Mouse (Mus musculus) spleen, embryonic (tissue): ENCODE measurements around the gene Gjd3.
"Not testable (repeated sequence)": the region's sequence is repeated elsewhere in the genome, so short reads cannot be mapped to it uniquely, and the experiment has no call there.

ENCODE experiments used
- CTCF ChIA-PET: fragments of 350-600 bp; sonication (Branson Sonifier 250); formaldehyde crosslinking; loops from one replicate; lab custom pipeline; 2022; lab: Charles Lee

The Gjd3 gene

GRCm38 (mm10) chr11:98982773-98983133 is at the start of gene Gjd3:
Gjd3 (minus strand) TSS chr11:98983016.
- CTCF ChIA-PET: interaction anchor here (0.6 kb wide), 1 partner anchor 115 kb away, joined by 6 read pairs; no protein-coding TSS in a partner anchor

DNA sequence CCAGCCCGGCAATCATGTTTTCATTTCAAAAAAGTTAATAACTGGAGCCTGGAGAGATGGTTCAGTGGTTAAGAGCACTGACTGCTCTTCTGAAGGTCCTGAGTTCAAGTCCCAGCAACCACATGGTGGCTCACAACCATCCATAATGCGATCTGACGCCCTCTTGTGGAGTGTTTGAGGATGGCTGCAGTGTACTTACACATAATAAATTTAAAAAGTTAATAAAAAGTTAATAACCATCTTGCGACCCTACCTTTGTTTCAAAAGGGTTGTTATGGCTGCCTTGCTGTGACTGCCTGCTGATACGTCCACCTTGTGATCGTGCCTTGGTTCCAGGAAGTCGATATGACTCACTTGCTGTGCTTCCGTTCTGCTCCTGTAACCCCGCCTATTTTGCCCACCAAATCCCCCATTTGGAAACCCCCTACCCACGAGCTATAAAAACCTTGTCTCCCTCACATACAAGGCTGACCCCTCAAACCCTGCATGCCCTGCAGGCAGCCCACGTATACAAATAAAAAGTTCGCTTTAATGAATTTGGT is 44.2 kb upstream of the Gjd3 start:
- CTCF ChIA-PET: interaction anchor here (0.6 to 0.7 kb wide), 3 partner anchors 10 to 94 kb away, joined by 4 to 6 read pairs (median 5); no protein-coding TSS in a partner anchor

DNA sequence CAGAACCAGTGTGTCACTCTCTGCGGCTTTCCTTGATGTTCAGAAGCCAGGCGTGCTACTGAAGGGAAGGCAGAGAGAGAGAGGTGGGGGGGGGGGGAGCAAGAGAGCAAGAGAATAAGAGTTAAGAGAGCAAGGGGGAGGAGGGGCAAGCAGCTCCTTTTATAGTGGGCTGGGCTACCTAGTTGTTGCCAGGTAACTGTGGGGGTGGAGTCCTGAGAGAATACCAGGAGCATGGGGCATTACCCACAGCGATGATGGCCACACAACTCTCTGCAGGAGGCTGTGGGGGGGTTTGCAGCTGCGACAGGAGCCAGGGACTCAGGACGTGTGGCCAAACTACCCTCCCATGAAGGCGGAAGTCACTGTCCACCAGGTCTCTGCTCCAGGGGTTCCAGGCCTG is 43.1 kb upstream of the Gjd3 start:
- CTCF ChIA-PET: no interaction called here

GRCm38 (mm10) chr11:99024468-99025134 is 41.8 kb upstream of the Gjd3 start:
- CTCF ChIA-PET: interaction anchor here (0.5 kb wide), 1 partner anchor 345 kb away, joined by 3 read pairs; no protein-coding TSS in a partner anchor

GRCm38 (mm10) chr11:99023500-99024467 is 41.0 kb upstream of the Gjd3 start, which contains the start of gene Top2a:
Top2a (minus strand) TSS chr11:99024189.
- CTCF ChIA-PET: no interaction called here

GRCm38 (mm10) chr11:99023094-99023493 is 40.3 kb upstream of the Gjd3 start:
- CTCF ChIA-PET: no interaction called here

DNA sequence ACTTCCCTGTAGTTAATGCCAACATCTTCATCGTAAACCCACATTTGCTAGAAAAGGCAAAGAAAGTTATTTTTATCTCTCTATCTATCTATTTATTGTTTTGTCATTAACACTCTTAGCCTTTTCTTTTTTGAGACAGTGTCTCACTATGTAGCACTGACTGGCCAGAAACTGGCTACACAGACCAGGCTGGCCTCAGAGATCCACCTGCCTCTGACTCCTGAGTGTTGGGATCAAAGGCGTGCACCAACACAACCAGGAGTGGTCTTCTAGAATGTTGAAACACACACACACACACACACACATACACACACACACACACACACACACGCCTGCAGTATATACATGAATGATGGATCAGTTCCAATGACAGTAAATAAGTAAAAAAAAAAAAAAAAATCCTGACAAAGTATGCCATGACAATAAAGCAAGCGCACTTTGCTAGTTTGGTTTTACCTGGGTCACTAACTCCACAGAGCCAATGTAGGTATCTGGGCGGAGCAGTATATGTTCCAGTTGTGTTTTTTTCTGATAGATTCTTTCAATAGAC is 39.6 kb upstream of the Gjd3 start:
- CTCF ChIA-PET: no interaction called here

GRCm38 (mm10) chr11:99019844-99020243 is 37.0 kb upstream of the Gjd3 start:
- CTCF ChIA-PET: no interaction called here

GRCm38 (mm10) chr11:99013856-99014255 is 31.0 kb upstream of the Gjd3 start:
- CTCF ChIA-PET: interaction anchor here (0.6 kb wide), 2 partner anchors 11 to 27 kb away, joined by 3 read pairs; partner anchors contain the start of gene Igfbp4

DNA sequence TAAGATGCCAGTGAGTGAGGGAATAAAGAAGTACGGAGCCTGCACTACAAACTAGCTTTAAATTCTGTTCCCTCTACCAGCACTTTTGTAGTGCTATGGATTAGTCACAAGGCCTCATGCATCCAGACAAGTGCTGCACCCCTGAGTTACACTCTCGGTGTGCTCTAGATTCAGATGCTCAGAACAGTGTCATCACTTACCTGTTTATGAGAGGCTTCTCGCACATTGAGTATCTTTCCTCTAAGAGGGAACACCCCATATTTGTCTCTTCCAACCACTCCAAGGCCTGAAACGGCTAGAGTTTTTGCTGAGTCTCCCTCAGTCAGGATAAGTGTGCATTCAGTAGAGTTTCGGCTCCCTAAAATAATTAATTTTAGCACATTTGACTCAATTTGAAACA is 27.9 kb upstream of the Gjd3 start:
- CTCF ChIA-PET: no interaction called here

DNA sequence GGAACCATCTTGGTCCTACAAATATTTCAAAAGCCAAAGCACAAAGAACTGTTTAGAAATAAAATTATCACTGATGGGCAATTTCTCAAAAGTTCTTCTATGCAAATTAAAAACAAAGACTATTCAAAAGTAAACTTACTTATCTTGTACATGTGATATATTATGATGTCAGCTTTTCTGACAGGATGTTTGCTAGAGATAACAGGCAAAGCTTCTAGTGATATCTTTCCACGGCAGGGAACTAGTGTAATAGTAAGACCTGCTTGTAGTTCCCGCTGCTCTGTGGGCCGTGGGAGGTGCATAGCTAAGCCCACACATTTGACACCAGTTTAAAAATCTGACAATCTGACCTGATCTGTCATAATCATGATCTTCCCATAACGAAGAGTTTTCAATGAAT is 27.3 kb upstream of the Gjd3 start:
- CTCF ChIA-PET: interaction anchor here (0.6 kb wide), 2 partner anchors 73 to 86 kb away, joined by 3 read pairs; no protein-coding TSS in a partner anchor

DNA sequence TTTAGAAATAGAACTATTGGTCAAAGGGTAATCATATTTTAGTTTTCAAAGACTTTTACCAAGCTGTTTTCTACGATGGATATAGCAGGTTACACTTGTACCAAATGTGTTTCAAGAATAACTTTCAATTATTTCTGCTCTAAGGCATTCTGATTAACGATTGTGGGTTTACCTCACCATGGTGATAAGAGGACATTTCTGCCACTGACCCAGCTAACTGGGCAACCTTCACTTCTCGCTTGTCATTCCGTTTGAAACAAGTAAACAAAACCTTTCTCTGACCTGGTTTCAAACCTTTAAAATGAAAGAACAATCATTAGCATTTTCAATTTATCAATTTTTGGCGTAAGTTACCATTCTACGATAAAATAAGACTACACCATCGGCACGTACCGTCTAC is 24.0 kb upstream of the Gjd3 start:
- CTCF ChIA-PET: no interaction called here

GRCm38 (mm10) chr11:98999243-98999642 is 16.4 kb upstream of the Gjd3 start:
- CTCF ChIA-PET: no interaction called here

DNA sequence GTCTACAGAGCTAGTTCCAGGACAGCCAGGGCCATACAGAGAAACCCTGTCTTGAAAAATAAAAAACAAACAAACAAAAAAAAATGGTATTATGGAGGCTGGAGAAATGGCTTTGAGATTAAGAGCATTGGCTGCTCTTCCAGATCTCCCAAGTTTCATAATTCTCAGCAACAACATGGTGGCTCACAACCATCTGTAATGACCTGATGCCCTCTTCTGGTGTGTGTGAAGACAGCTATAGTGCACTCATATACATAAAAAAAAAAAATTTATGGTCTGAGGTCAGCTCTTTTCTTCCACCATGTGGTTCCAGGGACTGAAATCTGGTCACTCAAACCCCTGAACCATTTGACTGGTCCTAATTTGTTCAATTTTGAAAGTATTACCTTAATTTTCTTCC is 16.0 kb upstream of the Gjd3 start:
- CTCF ChIA-PET: no interaction called here

GRCm38 (mm10) chr11:98997659-98998058 is 14.8 kb upstream of the Gjd3 start:
- CTCF ChIA-PET: interaction anchor here (0.6 kb wide), 1 partner anchor 14 kb away, joined by 3 read pairs; no protein-coding TSS in a partner anchor

- CTCF ChIA-PET: interaction anchor here (0.6 kb wide), 1 partner anchor 649 kb away, joined by 3 read pairs; no protein-coding TSS in a partner anchor
Observed at GRCm38 (mm10) chr11:98995987-98996386, 13.2 kb upstream of the Gjd3 start.

DNA sequence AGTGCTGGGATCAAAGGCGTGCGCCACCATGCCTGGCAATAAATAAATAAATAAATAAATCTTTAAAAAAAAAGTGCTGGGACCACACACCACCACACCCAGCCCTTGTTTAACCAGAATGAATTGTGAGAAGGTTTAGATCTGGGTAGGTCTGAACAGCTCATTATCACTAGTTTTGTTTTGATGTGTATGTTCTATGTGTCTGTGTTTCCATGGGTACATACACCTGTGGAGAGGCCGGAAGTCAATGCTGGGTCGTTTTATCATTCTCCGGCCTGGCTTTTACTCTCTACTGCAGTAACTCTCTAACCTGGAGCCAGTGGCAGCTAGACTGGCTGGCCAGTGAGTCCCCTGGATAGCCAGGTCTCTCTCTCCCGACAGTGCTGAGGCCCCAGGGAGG is 8.1 kb upstream of the Gjd3 start:
- CTCF ChIA-PET: no interaction called here

GRCm38 (mm10) chr11:98988260-98988659 is 5.4 kb upstream of the Gjd3 start:
- CTCF ChIA-PET: not testable (repeated sequence)

DNA sequence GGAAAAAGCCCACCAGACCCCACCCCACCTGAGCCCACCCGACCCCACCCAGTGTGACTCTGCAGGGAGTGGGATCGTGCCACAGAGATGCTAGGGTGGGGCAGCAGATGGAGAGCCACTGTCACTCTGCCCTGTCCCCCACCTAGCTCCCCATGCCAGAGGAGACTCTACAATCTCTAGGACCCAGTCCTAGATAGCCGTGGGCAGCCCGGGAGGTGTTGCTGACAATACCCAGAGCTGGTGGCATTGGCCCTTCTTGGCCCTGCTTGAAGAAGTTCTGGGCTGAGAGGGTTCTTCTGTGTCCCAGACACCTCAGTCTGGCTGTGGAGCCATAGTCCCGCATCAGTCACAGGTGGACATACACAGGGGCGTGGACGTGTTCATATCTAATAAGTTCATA is 2.7 kb upstream of the Gjd3 start:
- CTCF ChIA-PET: no interaction called here

DNA sequence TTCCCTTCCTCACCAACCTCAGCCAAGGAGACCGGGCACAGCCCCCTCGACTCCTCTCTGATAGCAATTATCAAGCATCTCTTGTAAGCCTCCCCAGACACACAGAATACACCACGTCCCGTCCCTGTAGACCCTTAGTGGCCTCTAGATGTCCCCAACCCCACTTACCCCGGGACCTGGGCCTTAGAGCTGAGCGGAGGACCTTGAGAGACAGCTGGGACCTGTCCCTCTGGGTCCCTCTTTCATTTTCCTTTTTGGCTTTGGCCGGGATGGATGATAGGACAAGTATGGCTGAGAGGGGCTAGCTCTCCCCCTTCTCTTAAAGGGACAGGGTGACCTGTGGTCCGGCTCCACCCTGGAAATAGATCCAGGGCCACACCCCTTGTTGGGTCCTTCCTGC is 735 bp upstream of the Gjd3 start:
- CTCF ChIA-PET: interaction anchor here (0.6 to 0.8 kb wide), 4 partner anchors 9 to 154 kb away, joined by 3 to 12 read pairs (median 3); no protein-coding TSS in a partner anchor
